ENCODE assay signal across 24 mouse cellular contexts in the genomic region with DNA sequence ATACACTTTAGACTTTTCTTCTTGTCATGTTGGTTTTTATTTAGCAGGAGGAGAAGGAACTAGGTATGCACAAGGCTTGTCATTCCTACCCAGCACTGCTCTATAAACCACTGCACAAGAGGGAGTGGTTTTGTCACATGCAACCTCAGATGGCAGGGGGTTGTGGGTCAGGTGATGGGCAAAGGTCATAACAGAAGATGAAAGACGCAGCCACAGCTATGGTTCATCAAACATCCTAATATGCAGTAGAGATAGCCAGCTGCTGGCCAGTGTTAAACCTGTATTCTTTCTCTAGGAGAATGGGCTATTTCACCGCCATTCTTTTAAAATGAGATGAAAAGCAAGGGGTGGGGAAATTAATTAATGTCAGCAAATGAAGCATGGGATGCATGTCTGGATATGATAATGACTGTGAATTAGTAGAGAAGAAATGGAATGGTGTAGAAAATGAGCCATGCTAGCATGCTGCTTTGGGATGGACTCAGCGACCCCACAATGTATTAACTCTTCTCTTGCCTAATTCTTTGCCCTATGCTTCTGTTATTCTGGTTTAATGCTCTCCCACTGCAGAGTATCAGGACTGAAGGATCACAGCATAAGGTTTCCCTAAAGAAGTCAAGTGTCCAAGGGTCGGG.
DNase-seq lines count a peak whose midpoint lies in the region; ATAC-seq and TF ChIP-seq lines count a peak whose summit lies in the region.
"Had no signal": no experiment of that assay in that cellular context is flagged by ENCODE, and none has a peak within 500 bp of the region (broad histone marks: within the 10 kb centered on the region; RNA-seq: fewer than 3 reads in every experiment).

No protein-coding gene starts in this region.

- no peaks in the 10 kb centered on the region for H3K27me3 ChIP-seq in forebrain, embryonic 14.5 days (replicated peaks; ENCODE audit: control insufficient read depth, insufficient read depth, low read length)
- no peaks in the 10 kb centered on the region for H3K27me3 ChIP-seq in forebrain, embryonic 16.5 days (replicated peaks; ENCODE audit: control insufficient read depth, insufficient read depth, low read length)
- H3K27me3 ChIP-seq in liver, adult 2 months (ENCODE audit: control insufficient read depth, insufficient read depth, low read length) = no peaks in the 10 kb centered on the region
- H3K27me3 ChIP-seq in liver, embryonic 11.5 days (replicated peaks; ENCODE audit: control insufficient read depth, insufficient read depth, low read length) = no peaks in the 10 kb centered on the region
- no peaks in the 10 kb centered on the region for H3K27me3 ChIP-seq in hindbrain, embryonic 12.5 days
- H3K27me3 ChIP-seq in neural tube, embryonic 12.5 days (replicated peaks) = no peaks in the 10 kb centered on the region
- H3K27me3 ChIP-seq: heart, embryonic 15.5 days; liver, embryonic 12.5 days; megakaryocyte, embryonic 14.5 days had no signal

- TF ChIP-seq CTCF in liver, adult 2 months (IDR thresholded peaks at IDR 0.05; ENCODE audit: low read depth, low read length) = no peak

- peaks cover 7% of the 10 kb centered on the region for H3K4me1 ChIP-seq in forebrain, embryonic 14.5 days (ENCODE audit: control insufficient read depth, insufficient read depth, low read length)
- H3K4me1 ChIP-seq in forebrain, embryonic 16.5 days (replicated peaks; ENCODE audit: control insufficient read depth, insufficient read depth, low read length) = peaks cover 6% of the 10 kb centered on the region
- H3K4me1 ChIP-seq in liver, adult 2 months (ENCODE audit: control insufficient read depth, insufficient read depth, low read length) = no peaks in the 10 kb centered on the region
- H3K4me1 ChIP-seq in liver, embryonic 11.5 days (replicated peaks; ENCODE audit: control insufficient read depth, insufficient read depth, low read length) = no peaks in the 10 kb centered on the region
- peaks cover 14% of the 10 kb centered on the region; the same call in 1 of the 2 replicates for H3K4me1 ChIP-seq in hindbrain, embryonic 12.5 days
- no peaks in the 10 kb centered on the region for H3K4me1 ChIP-seq in neural tube, embryonic 12.5 days
- H3K4me1 ChIP-seq: heart, embryonic 15.5 days; limb, embryonic 10.5 days; liver, embryonic 12.5 days; megakaryocyte, embryonic 14.5 days had no signal

- H3K36me3 ChIP-seq in forebrain, embryonic 14.5 days (ENCODE audit: control insufficient read depth, insufficient read depth, low read length) = no peaks in the 10 kb centered on the region
- H3K36me3 ChIP-seq in forebrain, embryonic 16.5 days (ENCODE audit: control insufficient read depth, insufficient read depth) = no peaks in the 10 kb centered on the region
- no peaks in the 10 kb centered on the region for H3K36me3 ChIP-seq in liver, adult 2 months (ENCODE audit: control insufficient read depth, insufficient read depth, low read length)
- no peaks in the 10 kb centered on the region for H3K36me3 ChIP-seq in liver, embryonic 11.5 days (ENCODE audit: control insufficient read depth, insufficient read depth, low read length)
- no peaks in the 10 kb centered on the region for H3K36me3 ChIP-seq in hindbrain, embryonic 12.5 days
- H3K36me3 ChIP-seq in neural tube, embryonic 12.5 days = no peaks in the 10 kb centered on the region
- H3K36me3 ChIP-seq: G1E; heart, embryonic 15.5 days; limb, embryonic 10.5 days; liver, embryonic 12.5 days had no signal

- H3K79me2 ChIP-seq in liver, adult 2 months (ENCODE audit: control insufficient read depth, insufficient read depth, low read length) = no peaks in the 10 kb centered on the region

- no peak overlapping the region for H3K9ac ChIP-seq in forebrain, embryonic 14.5 days (ENCODE audit: low read length)
- no peak overlapping the region for H3K9ac ChIP-seq in forebrain, embryonic 16.5 days (replicated peaks; ENCODE audit: low read depth, low read length)
- H3K9ac ChIP-seq in liver, adult 2 months (ENCODE audit: low read depth, low read length) = no peak overlapping the region
- H3K9ac ChIP-seq in liver, embryonic 11.5 days (ENCODE audit: low read depth, low read length) = no peak overlapping the region
- H3K9ac ChIP-seq in hindbrain, embryonic 12.5 days = no peak overlapping the region
- no peak overlapping the region for H3K9ac ChIP-seq in neural tube, embryonic 12.5 days
- H3K9ac ChIP-seq: heart, embryonic 15.5 days; liver, embryonic 12.5 days had no signal

- no peak for ATAC-seq in forebrain, embryonic 14.5 days
- ATAC-seq in forebrain, embryonic 16.5 days = no peak
- ATAC-seq in liver, embryonic 11.5 days (replicated peaks; ENCODE audit: low FRiP score) = no peak
- peak; percentile 81 for ATAC-seq in hindbrain, embryonic 12.5 days (ENCODE audit: low FRiP score)
- peak; percentile 53; the same call in 1 of the 2 replicates for ATAC-seq in neural tube, embryonic 12.5 days (ENCODE audit: low FRiP score, low read depth)
- ATAC-seq: intestine, embryonic 16.5 days; liver, embryonic 12.5 days had no signal

- no peak overlapping the region for H3K27ac ChIP-seq in forebrain, embryonic 14.5 days (ENCODE audit: low read depth, low read length)
- no peak overlapping the region for H3K27ac ChIP-seq in forebrain, embryonic 16.5 days (ENCODE audit: low read length)
- H3K27ac ChIP-seq in liver, adult 2 months (replicated peaks; ENCODE audit: insufficient read depth, low read depth, low read length) = no peak overlapping the region
- no peak overlapping the region for H3K27ac ChIP-seq in liver, embryonic 11.5 days (ENCODE audit: low read depth, low read length)
- peak overlapping the region; percentile 62 for H3K27ac ChIP-seq in hindbrain, embryonic 12.5 days
- H3K27ac ChIP-seq in neural tube, embryonic 12.5 days = no peak overlapping the region
- H3K27ac ChIP-seq: heart, adult 2 months; heart, embryonic 15.5 days; limb, embryonic 10.5 days; liver, embryonic 12.5 days had no signal

- H3K4me3 ChIP-seq in forebrain, embryonic 14.5 days (ENCODE audit: low read depth, low read length) = no peak overlapping the region
- no peak overlapping the region for H3K4me3 ChIP-seq in forebrain, embryonic 16.5 days (replicated peaks; ENCODE audit: low read length)
- H3K4me3 ChIP-seq in liver, adult 2 months (ENCODE audit: insufficient read depth, low read depth, low read length) = no peak overlapping the region
- H3K4me3 ChIP-seq in liver, embryonic 11.5 days (ENCODE audit: low read depth, low read length) = no peak overlapping the region
- H3K4me3 ChIP-seq in hindbrain, embryonic 12.5 days = no peak overlapping the region
- H3K4me3 ChIP-seq in neural tube, embryonic 12.5 days = no peak overlapping the region
- H3K4me3 ChIP-seq: heart, adult 2 months; heart, embryonic 15.5 days; limb, embryonic 10.5 days; liver, embryonic 12.5 days; megakaryocyte, embryonic 14.5 days had no signal

- no peaks in the 10 kb centered on the region for H3K9me3 ChIP-seq in forebrain, embryonic 14.5 days (replicated peaks; ENCODE audit: control insufficient read depth, low read length)
- no peaks in the 10 kb centered on the region for H3K9me3 ChIP-seq in forebrain, embryonic 16.5 days (ENCODE audit: control insufficient read depth, low read length)
- no peaks in the 10 kb centered on the region for H3K9me3 ChIP-seq in liver, embryonic 11.5 days (ENCODE audit: control insufficient read depth, low read length)
- no peaks in the 10 kb centered on the region for H3K9me3 ChIP-seq in hindbrain, embryonic 12.5 days (replicated peaks)
- no peaks in the 10 kb centered on the region for H3K9me3 ChIP-seq in neural tube, embryonic 12.5 days
- H3K9me3 ChIP-seq: G1E; heart, embryonic 15.5 days; limb, embryonic 10.5 days; liver, embryonic 12.5 days; megakaryocyte, embryonic 14.5 days had no signal

- peak; percentile 20 for DNase-seq in forebrain, embryonic 14.5 days (ENCODE audit: low spot score)
- peak; percentile 24 for DNase-seq in liver, adult 2 months (ENCODE audit: extremely low read depth, low read depth, low spot score)
- DNase-seq in liver, embryonic 11.5 days (ENCODE audit: low spot score) = no peak
- no peak for DNase-seq in adipocyte (ENCODE audit: low spot score)
- no peak for DNase-seq in layer of hippocampus, adult 8-10 months (ENCODE audit: low spot score in 2 of 2)
- DNase-seq: adrenal gland, postnatal 25 days; cerebellum, adult 11-12 months; cerebellum, postnatal 14 days; embryo, embryonic 11 days; gastrocnemius, postnatal 14 days; heart, adult 2 months; heart, postnatal 4 days; lung, adult 2 months; spleen, adult 18-20 months; thymus, postnatal 4 days had no signal

- 45% methylated on average over 4 of the region's 4 CpGs for WGBS in forebrain, embryonic 14.5 days
- 42% methylated on average over 4 of the region's 4 CpGs for WGBS in forebrain, embryonic 16.5 days
- WGBS in liver, adult 2 months = 61% methylated on average over 4 of the region's 4 CpGs
- 67% methylated on average over 4 of the region's 4 CpGs for WGBS in liver, embryonic 11.5 days
- WGBS in hindbrain, embryonic 12.5 days = 41% methylated on average over 4 of the region's 4 CpGs
- 58% methylated on average over 4 of the region's 4 CpGs for WGBS in neural tube, embryonic 12.5 days

- H3K4me2 ChIP-seq in forebrain, embryonic 14.5 days (ENCODE audit: low read length) = no peak overlapping the region
- H3K4me2 ChIP-seq in forebrain, embryonic 16.5 days (ENCODE audit: low read length) = no peak overlapping the region
- H3K4me2 ChIP-seq in liver, embryonic 11.5 days = no peak overlapping the region
- H3K4me2 ChIP-seq in hindbrain, embryonic 12.5 days (replicated peaks) = no peak overlapping the region
- H3K4me2 ChIP-seq in neural tube, embryonic 12.5 days (replicated peaks) = no peak overlapping the region
- H3K4me2 ChIP-seq: heart, embryonic 15.5 days; liver, embryonic 12.5 days had no signal

- TF ChIP-seq POLR2A in liver, adult 2 months (IDR thresholded peaks at IDR 0.05; ENCODE audit: extremely low read depth, insufficient read depth, low read length) = no peak

Comparison
In these comparisons a context has a peak if more than half of its experiments do, and no peak if none do; other contexts are left out.
1. DNase-seq: peak in forebrain, embryonic 14.5 days (single experiment) and liver, adult 2 months (single experiment); none in liver, embryonic 11.5 days (single experiment), adipocyte (single experiment) and layer of hippocampus, adult 8-10 months (0 of 2).
2. ATAC-seq: peak in hindbrain, embryonic 12.5 days (single experiment) and neural tube, embryonic 12.5 days (single experiment); none in forebrain, embryonic 14.5 days (single experiment), forebrain, embryonic 16.5 days (single experiment) and liver, embryonic 11.5 days (single experiment).